Mouse (Mus musculus): ENCODE results near the gene Csnk1e. TPM values are rescaled to one million over a fixed set of nuclear protein-coding genes. Genes with fewer than 3 reads are reported as not detected.

Gene Csnk1e
- 31.5 and 34.9 TPM in 2 replicates for polyA plus RNA-seq (2012; rRNA removed)

- WGBS, result 3% methylated on average over 24 of the region's 24 CpGs
- H3K27ac ChIP-seq (ENCODE audit: insufficient read depth, low read depth, low read length), result no peak within 1 kb of the TSS
- H3K4me1 ChIP-seq (ENCODE audit: control insufficient read depth, insufficient read depth, low read length), result peaks cover 3% of the 10 kb centered on the region; the same call in 1 of the 2 replicates
- peak; percentile 78 for DNase-seq
- peak within 1 kb of the TSS; percentile 41 for H3K4me3 ChIP-seq (ENCODE audit: insufficient read depth, low read depth, low read length)
- H3K36me3 ChIP-seq (ENCODE audit: control insufficient read depth, insufficient read depth, low read length), result no peaks in the 10 kb centered on the region
- TF ChIP-seq CTCF (conservative IDR thresholded peaks at IDR 0.05; ENCODE audit: insufficient read depth, insufficient read length, low read depth, low read length) (no peak), POLR2A (IDR thresholded peaks at IDR 0.05; ENCODE audit: low read depth, low read length) (no peak)
- no peaks in the 10 kb centered on the region for H3K27me3 ChIP-seq (replicated peaks; ENCODE audit: control insufficient read depth, insufficient read depth, low read length)
Observed at GRCm38 (mm10) chr15:79455106-79455810, at the start of gene Csnk1e. Gene Csnk1e, minus strand, starts transcription at chr15:79455566.

GRCm38 (mm10) chr15:79504707-79505452 lies 49.5 kb upstream of the Csnk1e start, which contains the start of gene Kcnj4:
Gene Kcnj4, minus strand, starts transcription at chr15:79505241.
- Histone ChIP-seq H3K27ac (ENCODE audit: insufficient read depth, low read depth, low read length) (no peak within 1 kb of the TSS), H3K27me3 (replicated peaks; ENCODE audit: control insufficient read depth, insufficient read depth, low read length) (peaks cover 5% of the 10 kb centered on the region; the same call in 1 of the 2 replicates), H3K4me1 (ENCODE audit: control insufficient read depth, insufficient read depth, low read length) (peaks cover 2% of the 10 kb centered on the region; the same call in 1 of the 2 replicates), H3K36me3 (ENCODE audit: control insufficient read depth, insufficient read depth, low read length) (no peaks in the 10 kb centered on the region), H3K4me3 (ENCODE audit: insufficient read depth, low read depth, low read length) (peak within 1 kb of the TSS; percentile 47)
- 2% methylated on average over 60 of the region's 60 CpGs for WGBS
- no peak for DNase-seq
- no peak for TF ChIP-seq POLR2A (IDR thresholded peaks at IDR 0.05; ENCODE audit: low read depth, low read length)
- TF ChIP-seq CTCF (conservative IDR thresholded peaks at IDR 0.05; ENCODE audit: insufficient read depth, insufficient read length, low read depth, low read length), result no peak

GRCm38 (mm10) chr15:79503438-79503837 lies 48.1 kb upstream of the Csnk1e start:
- Histone ChIP-seq H3K27me3 (replicated peaks; ENCODE audit: control insufficient read depth, insufficient read depth, low read length) (peaks cover 5% of the 10 kb centered on the region; the same call in 1 of the 2 replicates), H3K4me3 (ENCODE audit: insufficient read depth, low read depth, low read length) (no peak overlapping the region), H3K27ac (ENCODE audit: insufficient read depth, low read depth, low read length) (no peak overlapping the region), H3K4me1 (ENCODE audit: control insufficient read depth, insufficient read depth, low read length) (peaks cover 2% of the 10 kb centered on the region; the same call in 1 of the 2 replicates), H3K36me3 (ENCODE audit: control insufficient read depth, insufficient read depth, low read length) (no peaks in the 10 kb centered on the region)
- no peak for DNase-seq
- 65% methylated on average over 5 of the region's 5 CpGs for WGBS
- no peak for TF ChIP-seq CTCF (conservative IDR thresholded peaks at IDR 0.05; ENCODE audit: insufficient read depth, insufficient read length, low read depth, low read length)
- no peak for TF ChIP-seq POLR2A (IDR thresholded peaks at IDR 0.05; ENCODE audit: low read depth, low read length)

- DNase-seq, result no peak
- H3K27me3 ChIP-seq (replicated peaks; ENCODE audit: control insufficient read depth, insufficient read depth, low read length), result peaks cover 5% of the 10 kb centered on the region; the same call in 1 of the 2 replicates
- 27% methylated on average over 18 of the region's 18 CpGs for WGBS
- TF ChIP-seq POLR2A (IDR thresholded peaks at IDR 0.05; ENCODE audit: low read depth, low read length), result no peak
- TF ChIP-seq CTCF (conservative IDR thresholded peaks at IDR 0.05; ENCODE audit: insufficient read depth, insufficient read length, low read depth, low read length), result no peak
- H3K4me1 ChIP-seq (ENCODE audit: control insufficient read depth, insufficient read depth, low read length), result peaks cover 2% of the 10 kb centered on the region; the same call in 1 of the 2 replicates
- H3K4me3 ChIP-seq (ENCODE audit: insufficient read depth, low read depth, low read length), result no peak overlapping the region
- no peak overlapping the region for H3K27ac ChIP-seq (ENCODE audit: insufficient read depth, low read depth, low read length)
- H3K36me3 ChIP-seq (ENCODE audit: control insufficient read depth, insufficient read depth, low read length), result no peaks in the 10 kb centered on the region
Observed at GRCm38 (mm10) chr15:79502891-79503341, 47.5 kb upstream of the Csnk1e start.

GRCm38 (mm10) chr15:79500110-79500509 lies 44.7 kb upstream of the Csnk1e start:
- H3K4me1 ChIP-seq (ENCODE audit: control insufficient read depth, insufficient read depth, low read length), result 0 out of 2 replicates have a peak, but pooled peaks cover 2% of the 10 kb centered on the region
- no peak overlapping the region for H3K27ac ChIP-seq (ENCODE audit: insufficient read depth, low read depth, low read length)
- H3K36me3 ChIP-seq (ENCODE audit: control insufficient read depth, insufficient read depth, low read length), result no peaks in the 10 kb centered on the region
- no peak overlapping the region for H3K4me3 ChIP-seq (ENCODE audit: insufficient read depth, low read depth, low read length)
- WGBS, result 78% methylated on average over 17 of the region's 17 CpGs
- no peak for DNase-seq
- 0 out of 2 replicates have a peak, but pooled peaks cover under 1% of the 10 kb centered on the region for H3K27me3 ChIP-seq (replicated peaks; ENCODE audit: control insufficient read depth, insufficient read depth, low read length)
- TF ChIP-seq POLR2A (IDR thresholded peaks at IDR 0.05; ENCODE audit: low read depth, low read length) (no peak), CTCF (conservative IDR thresholded peaks at IDR 0.05; ENCODE audit: insufficient read depth, insufficient read length, low read depth, low read length) (no peak)

GRCm38 (mm10) chr15:79493527-79493926 lies 38.2 kb upstream of the Csnk1e start:
- Histone ChIP-seq H3K27ac (ENCODE audit: insufficient read depth, low read depth, low read length) (no peak overlapping the region), H3K27me3 (replicated peaks; ENCODE audit: control insufficient read depth, insufficient read depth, low read length) (no peaks in the 10 kb centered on the region), H3K4me3 (ENCODE audit: insufficient read depth, low read depth, low read length) (no peak overlapping the region), H3K4me1 (ENCODE audit: control insufficient read depth, insufficient read depth, low read length) (no peaks in the 10 kb centered on the region), H3K36me3 (ENCODE audit: control insufficient read depth, insufficient read depth, low read length) (no peaks in the 10 kb centered on the region)
- DNase-seq, result no peak
- 30% methylated on average over 18 of the region's 18 CpGs for WGBS
- TF ChIP-seq CTCF (conservative IDR thresholded peaks at IDR 0.05; ENCODE audit: insufficient read depth, insufficient read length, low read depth, low read length), result no peak
- TF ChIP-seq POLR2A (IDR thresholded peaks at IDR 0.05; ENCODE audit: low read depth, low read length), result no peak

- Histone ChIP-seq H3K36me3 (ENCODE audit: control insufficient read depth, insufficient read depth, low read length) (no peaks in the 10 kb centered on the region), H3K27ac (ENCODE audit: insufficient read depth, low read depth, low read length) (no peak overlapping the region), H3K4me3 (ENCODE audit: insufficient read depth, low read depth, low read length) (no peak overlapping the region), H3K27me3 (replicated peaks; ENCODE audit: control insufficient read depth, insufficient read depth, low read length) (no peaks in the 10 kb centered on the region), H3K4me1 (ENCODE audit: control insufficient read depth, insufficient read depth, low read length) (no peaks in the 10 kb centered on the region)
- no peak for DNase-seq
- TF ChIP-seq CTCF (conservative IDR thresholded peaks at IDR 0.05; ENCODE audit: insufficient read depth, insufficient read length, low read depth, low read length) (no peak), POLR2A (IDR thresholded peaks at IDR 0.05; ENCODE audit: low read depth, low read length) (no peak)
- 72% methylated on average over 11 of the region's 11 CpGs for WGBS
Observed at GRCm38 (mm10) chr15:79489463-79489862, 34.1 kb upstream of the Csnk1e start.
